Mouse (Mus musculus) liver, postnatal 0 days (tissue): ENCODE data around the gene Mthfd1l.

Experiments used
- CTCF ChIP-seq: sonication (generic); IDR thresholded peaks from 2 replicates; pipeline ENCODE4 v1.5.1; 2016; ENCODE audit warnings: antibody characterized with exemption, low read depth
- EP300 ChIP-seq: IDR thresholded peaks from 2 replicates; pipeline ENCODE4 v1.6.1; 2016; ENCODE audit warnings: antibody characterized with exemption, low read depth, mild to moderate bottlenecking

DNA sequence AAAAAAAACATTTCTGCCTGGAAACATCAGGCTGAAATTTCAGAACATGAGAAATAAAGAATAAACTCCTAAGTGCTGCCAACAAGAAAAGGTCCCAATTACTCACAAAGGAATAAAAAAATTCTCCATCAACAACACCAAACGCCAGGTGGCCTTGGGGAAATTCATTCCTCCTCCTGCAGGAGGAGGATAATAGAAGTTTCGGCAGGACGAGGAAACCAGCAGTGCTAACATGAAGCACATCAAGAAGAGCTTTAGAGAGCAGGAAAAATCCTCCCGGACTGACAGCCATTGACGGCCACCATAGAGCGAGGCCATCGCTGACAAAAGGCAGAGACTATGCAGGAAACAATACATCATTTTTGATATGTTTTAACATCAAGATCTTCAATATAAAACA is 71.5 kb downstream of the Mthfd1l start:
- TF ChIP-seq EP300 (no peak), CTCF (no peak)
